Mouse (Mus musculus) liver, embryonic 12.5 days (tissue): Measurements from ENCODE around the gene Tmem130. TPM values are rescaled to one million over a fixed set of nuclear protein-coding genes. Genes with fewer than 3 reads are reported as not detected.
A peak's percentile ranks its signal among the peaks of the same experiment; 100 is the strongest.

Experiments used
- ATAC-seq: fragments of 200-750 bp; cut with Nextera tagmentation; 2 replicates; pipeline ENCODE4 v1.8.0; 2017; ENCODE audit warnings: moderate number of reproducible peaks, mild to moderate bottlenecking, moderate library complexity
- H3K27ac ChIP-seq: fragments of 300-500 bp; sonication (generic); 2 replicates; pipeline ENCODE4 v1.5.1; 2016; ENCODE audit warnings: mild to moderate bottlenecking
- H3K27me3 ChIP-seq: fragments of 300-500 bp; sonication (generic); replicated peaks from 2 replicates; pipeline ENCODE4 v1.6.1; 2016; ENCODE audit warnings: mild to moderate bottlenecking, moderate library complexity
- H3K36me3 ChIP-seq: fragments of 300-500 bp; sonication (generic); 2 replicates; pipeline ENCODE4 v1.6.1; 2016; ENCODE audit warnings: mild to moderate bottlenecking, moderate library complexity
- H3K4me1 ChIP-seq: fragments of 300-500 bp; sonication (generic); 2 replicates; pipeline ENCODE4 v1.6.1; 2016
- H3K4me2 ChIP-seq: fragments of 300-500 bp; sonication (generic); 2 replicates; pipeline ENCODE4 v1.6.1; 2016; ENCODE audit warnings: mild to moderate bottlenecking, moderate library complexity
- H3K4me3 ChIP-seq: fragments of 300-500 bp; sonication (generic); 2 replicates; pipeline ENCODE4 v1.5.1; 2016; ENCODE audit warnings: mild to moderate bottlenecking, moderate library complexity
- H3K9ac ChIP-seq: fragments of 300-500 bp; sonication (generic); 2 replicates; pipeline ENCODE4 v1.6.1; 2016; ENCODE audit warnings: mild to moderate bottlenecking, moderate library complexity
- H3K9me3 ChIP-seq: fragments of 300-500 bp; sonication (generic); replicated peaks from 2 replicates; pipeline ENCODE4 v1.6.1; 2016; ENCODE audit warnings: mild to moderate bottlenecking, moderate library complexity
- WGBS: fragments of 180-500 bp; shearing (Covaris S2); methylation state at CpG from one replicate; pipeline ENCODE4 v1.1.7; 2016; ENCODE audit not compliant: insufficient replicate concordance; 5-methylcytosine and 5-hydroxymethylcytosine counted together
- polyA plus RNA-seq: library from polyadenylated mRNA; unstranded; fragments of >200 nt; fragmentation: Nextera tagmentation; extraction: Ambion mirVana; gene quantifications from 2 replicates; pipeline ENCODE4 v1.2.1, GENCODE M21; 2016

The Tmem130 gene
- 0.31 and 0.33 TPM in 2 replicates for polyA plus RNA-seq

DNA sequence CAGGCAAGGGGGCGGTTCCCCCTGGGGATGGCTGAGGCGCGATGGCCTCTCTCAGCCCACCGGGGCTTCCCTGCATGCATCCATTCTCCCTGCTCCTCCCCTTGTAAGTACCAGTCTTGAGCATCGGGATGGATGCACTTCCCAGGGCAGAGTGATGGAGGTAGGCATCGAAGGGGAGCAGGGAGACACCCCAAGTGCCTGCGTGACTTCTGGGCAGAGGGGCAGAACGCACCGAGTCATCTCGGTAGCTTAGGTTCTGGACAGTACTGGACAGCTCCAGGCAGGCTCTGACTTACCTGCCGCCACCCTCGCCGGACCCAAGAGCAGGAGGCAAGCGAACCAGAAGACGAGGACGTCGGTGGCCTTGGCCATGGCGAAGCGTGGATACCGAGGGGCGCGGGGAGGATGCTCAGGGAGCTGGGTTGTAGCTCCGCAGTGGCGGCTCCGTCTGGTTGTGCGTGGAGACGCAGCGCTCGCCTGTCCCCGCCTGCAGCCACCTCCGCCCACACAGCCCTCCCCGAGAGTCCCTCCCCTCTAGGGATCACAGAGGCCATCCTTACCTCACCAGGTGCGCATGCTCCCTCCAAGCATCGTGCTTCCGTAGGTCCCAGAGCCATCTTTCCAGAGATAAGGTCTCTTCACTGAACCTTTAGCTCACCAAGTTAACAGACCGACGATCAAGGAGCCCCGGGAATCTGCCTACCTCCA, at the start of gene Tmem130:
Tmem130 (minus strand) TSS at position 658 of the 708 bp plus-strand sequence.
- Histone ChIP-seq H3K9ac (no peak within 1 kb of the TSS), H3K27me3 (peaks cover 45% of the 10 kb centered on the region), H3K27ac (no peak within 1 kb of the TSS), H3K9me3 (no peaks in the 10 kb centered on the region), H3K4me1 (peaks cover 7% of the 10 kb centered on the region; the same call in 1 of the 2 replicates), H3K4me2 (peak within 1 kb of the TSS; percentile 52), H3K4me3 (peak within 1 kb of the TSS; percentile 22), H3K36me3 (no peaks in the 10 kb centered on the region)
- ATAC-seq = peak; percentile 27
- whole genome bisulfite sequencing = 7% methylated on average over 38 of the region's 38 CpGs

- no peaks in the 10 kb centered on the region for H3K9me3 ChIP-seq
- H3K36me3 ChIP-seq = peaks cover 100% of the 10 kb centered on the region
- H3K27ac ChIP-seq = no peak overlapping the region
- no peak overlapping the region for H3K4me2 ChIP-seq
- peaks cover 10% of the 10 kb centered on the region for H3K4me1 ChIP-seq
- H3K27me3 ChIP-seq = no peaks in the 10 kb centered on the region
- ATAC-seq = no peak
- 84% methylated on average over 10 of the region's 10 CpGs for WGBS
- no peak overlapping the region for H3K4me3 ChIP-seq
- no peak overlapping the region for H3K9ac ChIP-seq
These were observed 45.3 kb upstream of the Tmem130 start for GRCm38 (mm10) chr5:144806931-144807330.

- H3K4me2 ChIP-seq = no peak overlapping the region
- H3K4me1 ChIP-seq = peaks cover 10% of the 10 kb centered on the region
- H3K4me3 ChIP-seq = no peak overlapping the region
- no peaks in the 10 kb centered on the region for H3K9me3 ChIP-seq
- ATAC-seq = no peak
- H3K27me3 ChIP-seq = no peaks in the 10 kb centered on the region
- H3K36me3 ChIP-seq = peaks cover 99% of the 10 kb centered on the region
- WGBS = 74% methylated on average over 7 of the region's 7 CpGs
- no peak overlapping the region for H3K27ac ChIP-seq
- H3K9ac ChIP-seq = no peak overlapping the region
These were observed 42.6 kb upstream of the Tmem130 start for GRCm38 (mm10) chr5:144804181-144804580.

- H3K9ac ChIP-seq = no peak overlapping the region
- no peaks in the 10 kb centered on the region for H3K9me3 ChIP-seq
- 82% methylated on average over 8 of the region's 8 CpGs for WGBS
- no peak overlapping the region for H3K4me3 ChIP-seq
- H3K27ac ChIP-seq = no peak overlapping the region
- H3K4me2 ChIP-seq = no peak overlapping the region
- H3K27me3 ChIP-seq = no peaks in the 10 kb centered on the region
- peaks cover 99% of the 10 kb centered on the region for H3K36me3 ChIP-seq
- ATAC-seq = no peak
- H3K4me1 ChIP-seq = peaks cover 3% of the 10 kb centered on the region; the same call in 1 of the 2 replicates
These were observed 41.4 kb upstream of the Tmem130 start for GRCm38 (mm10) chr5:144803066-144803465.

- Histone ChIP-seq H3K36me3 (peaks cover 99% of the 10 kb centered on the region), H3K9me3 (no peaks in the 10 kb centered on the region)
- 87% methylated on average over 7 of the region's 7 CpGs for WGBS
These were observed 35.5 kb upstream of the Tmem130 start for GRCm38 (mm10) chr5:144797116-144797515.

GRCm38 (mm10) chr5:144794687-144795086, 33.1 kb upstream of the Tmem130 start:
- H3K4me2 ChIP-seq = no peak overlapping the region
- no peak overlapping the region for H3K27ac ChIP-seq
- H3K9ac ChIP-seq = no peak overlapping the region
- ATAC-seq = peak; percentile 11; the same call in 1 of the 2 replicates
- peaks cover 100% of the 10 kb centered on the region for H3K36me3 ChIP-seq
- 76% methylated on average over 6 of the region's 6 CpGs for WGBS
- no peak overlapping the region for H3K4me3 ChIP-seq
- H3K9me3 ChIP-seq = no peaks in the 10 kb centered on the region
- no peaks in the 10 kb centered on the region for H3K27me3 ChIP-seq
- no peaks in the 10 kb centered on the region for H3K4me1 ChIP-seq

More at GRCm38 (mm10) chr5:144797116-144797515, 35.5 kb upstream of the Tmem130 start:
- Histone ChIP-seq H3K4me1 (no peaks in the 10 kb centered on the region), H3K27ac (no peak overlapping the region), H3K9ac (no peak overlapping the region), H3K4me2 (no peak overlapping the region), H3K27me3 (no peaks in the 10 kb centered on the region), H3K4me3 (no peak overlapping the region)
- no peak for ATAC-seq

GRCm38 (mm10) chr5:144793374-144793773, 31.8 kb upstream of the Tmem130 start:
- Histone ChIP-seq H3K9me3 (no peaks in the 10 kb centered on the region), H3K36me3 (peaks cover 100% of the 10 kb centered on the region), H3K4me2 (no peak overlapping the region), H3K9ac (no peak overlapping the region), H3K4me1 (no peaks in the 10 kb centered on the region), H3K27ac (no peak overlapping the region), H3K27me3 (no peaks in the 10 kb centered on the region), H3K4me3 (no peak overlapping the region)
- no peak for ATAC-seq
- WGBS = 75% methylated on average over 5 of the region's 5 CpGs

GRCm38 (mm10) chr5:144786464-144786863, 24.8 kb upstream of the Tmem130 start:
- Histone ChIP-seq H3K4me3 (no peak overlapping the region), H3K4me1 (no peaks in the 10 kb centered on the region), H3K9me3 (no peaks in the 10 kb centered on the region), H3K27ac (no peak overlapping the region), H3K4me2 (no peak overlapping the region), H3K36me3 (peaks cover 99% of the 10 kb centered on the region), H3K27me3 (no peaks in the 10 kb centered on the region), H3K9ac (no peak overlapping the region)
- WGBS = 93% methylated on average over 18 of the region's 18 CpGs
- no peak for ATAC-seq

DNA sequence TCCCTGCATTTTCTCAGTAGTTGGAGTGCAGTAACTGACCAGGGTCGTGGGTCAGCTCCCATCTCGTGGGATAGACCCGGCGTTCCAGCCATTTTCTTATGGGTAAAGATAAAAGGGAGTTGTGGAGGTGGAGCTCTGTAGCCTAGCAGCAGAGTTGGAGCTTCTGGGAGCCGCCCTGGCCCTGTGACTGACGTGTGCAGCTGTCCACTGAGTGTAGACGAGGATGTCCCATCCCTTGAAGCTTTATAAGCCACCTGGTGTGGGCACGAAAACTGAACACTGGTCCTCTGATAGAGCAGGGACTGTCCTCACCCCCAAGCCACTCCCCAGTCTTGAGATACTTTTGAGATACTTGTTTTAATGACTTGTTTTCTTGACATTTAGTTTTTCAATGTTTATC, 19.0 kb upstream of the Tmem130 start:
- Histone ChIP-seq H3K27ac (no peak overlapping the region), H3K9me3 (no peaks in the 10 kb centered on the region), H3K4me1 (no peaks in the 10 kb centered on the region), H3K27me3 (no peaks in the 10 kb centered on the region), H3K36me3 (peaks cover 96% of the 10 kb centered on the region), H3K4me2 (no peak overlapping the region), H3K4me3 (no peak overlapping the region), H3K9ac (no peak overlapping the region)
- ATAC-seq = no peak
- 76% methylated on average over 8 of the region's 8 CpGs for WGBS

DNA sequence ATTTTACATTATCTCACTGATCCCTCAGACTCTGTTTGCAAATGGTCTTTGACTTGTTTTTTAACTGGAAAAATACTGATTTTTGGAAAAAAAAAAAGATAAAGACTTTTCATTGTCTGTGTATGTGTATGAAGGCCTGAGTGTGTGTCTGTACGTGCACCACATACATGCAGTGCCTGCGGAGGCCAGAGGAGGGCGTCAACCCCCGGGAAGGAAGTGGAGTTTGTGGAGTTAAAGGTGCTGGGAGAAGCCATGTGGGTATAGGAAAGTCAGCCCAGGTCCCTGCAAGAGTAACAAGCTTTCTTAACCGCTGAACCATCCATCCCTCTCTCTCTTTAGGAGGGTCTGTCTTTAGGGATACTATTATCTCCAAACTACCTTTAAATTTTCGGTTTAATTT, 11.6 kb upstream of the Tmem130 start:
- H3K27ac ChIP-seq = no peak overlapping the region
- no peak overlapping the region for H3K9ac ChIP-seq
- H3K36me3 ChIP-seq = peaks cover 68% of the 10 kb centered on the region
- no peaks in the 10 kb centered on the region for H3K27me3 ChIP-seq
- ATAC-seq = no peak
- peaks cover 27% of the 10 kb centered on the region for H3K4me1 ChIP-seq
- H3K9me3 ChIP-seq = no peaks in the 10 kb centered on the region
- no peak overlapping the region for H3K4me2 ChIP-seq
- H3K4me3 ChIP-seq = no peak overlapping the region
- 76% methylated on average over 6 of the region's 6 CpGs for WGBS

- 9% methylated on average over 8 of the region's 8 CpGs for WGBS
- peak; percentile 13 for ATAC-seq
These were observed 7.5 kb upstream of the Tmem130 start for GRCm38 (mm10) chr5:144769067-144769482.

DNA sequence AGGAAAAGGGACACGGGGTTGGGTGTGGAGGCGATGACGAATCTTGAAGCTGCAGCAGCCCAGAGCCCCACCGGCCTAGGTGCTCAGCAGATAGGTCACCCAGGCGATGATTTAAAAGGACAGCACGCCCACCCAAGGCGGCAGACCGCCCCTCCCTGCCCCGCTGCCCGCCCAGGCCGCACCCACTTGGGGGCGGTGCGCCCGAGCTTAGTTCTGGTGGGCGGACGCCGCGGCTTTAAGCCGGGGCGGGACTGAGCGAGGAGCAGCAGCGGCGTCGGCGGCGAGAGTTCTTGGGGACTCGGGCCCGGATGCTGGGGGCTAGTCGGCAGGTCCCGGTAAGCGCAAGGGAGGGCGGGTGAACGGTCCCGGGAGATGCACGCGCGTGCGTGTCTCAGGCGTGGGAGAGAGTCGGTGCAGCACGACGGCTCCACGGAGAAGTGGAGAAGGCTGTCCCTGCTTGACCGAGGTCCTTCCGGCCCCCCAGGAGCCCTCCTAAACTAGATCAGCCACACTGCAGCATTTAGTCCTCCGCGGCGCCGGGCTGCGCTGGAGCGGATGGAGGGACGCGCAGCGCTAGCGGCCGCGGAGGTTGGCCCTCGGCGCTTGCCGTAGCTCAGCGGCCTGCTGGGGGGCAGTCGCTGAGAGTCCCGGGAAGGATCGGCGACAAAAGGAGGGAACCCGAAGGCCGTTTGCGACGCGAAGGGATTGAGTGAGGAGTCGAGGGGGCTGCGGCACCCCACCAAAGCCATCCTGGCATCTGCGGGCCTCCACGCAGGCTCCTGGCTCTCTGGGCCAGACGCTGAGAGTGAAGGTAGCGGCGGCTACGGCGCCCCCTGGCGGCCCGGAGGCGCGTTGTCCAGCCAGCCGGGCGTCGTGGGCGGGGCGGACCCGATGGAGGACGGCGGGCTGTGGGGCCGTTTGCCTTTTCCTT, 6.6 kb upstream of the Tmem130 start:
- WGBS = under 1% methylated on average over 92 of the region's 92 CpGs
- H3K9me3 ChIP-seq = no peaks in the 10 kb centered on the region
- peak overlapping the region; percentile 88 for H3K27ac ChIP-seq
- H3K9ac ChIP-seq = peak overlapping the region; percentile 79
- H3K27me3 ChIP-seq = 0 out of 2 replicates have a peak, but pooled peaks cover 2% of the 10 kb centered on the region
- H3K4me1 ChIP-seq = peaks cover 35% of the 10 kb centered on the region
- ATAC-seq = peak; percentile 89
- H3K36me3 ChIP-seq = peaks cover 26% of the 10 kb centered on the region
- H3K4me3 ChIP-seq = peak overlapping the region; percentile 90
- peak overlapping the region; percentile 88 for H3K4me2 ChIP-seq

More at GRCm38 (mm10) chr5:144769067-144769482, 7.5 kb upstream of the Tmem130 start:
- Histone ChIP-seq H3K9me3 (no peaks in the 10 kb centered on the region), H3K4me3 (peak overlapping the region; percentile 90), H3K27me3 (no peaks in the 10 kb centered on the region), H3K36me3 (peaks cover 35% of the 10 kb centered on the region), H3K4me2 (peak overlapping the region; percentile 88), H3K27ac (peak overlapping the region; percentile 88), H3K9ac (peak overlapping the region; percentile 79), H3K4me1 (peaks cover 35% of the 10 kb centered on the region)
